Mouse (Mus musculus): ENCODE measurements around the gene Bbox1.

The Bbox1 gene

GRCm38 (mm10) chr2:110274160-110274559 lies 40.2 kb downstream of the Bbox1 start:
- no peak for DNase-seq (ENCODE audit: low spot score in 2 of 2)

- no peak for DNase-seq (ENCODE audit: low spot score in 2 of 2)
These were observed 45.1 kb downstream of the Bbox1 start for GRCm38 (mm10) chr2:110269281-110269680.

- DNase-seq (ENCODE audit: low spot score in 2 of 2) = no peak
These were observed 82.1 kb downstream of the Bbox1 start for GRCm38 (mm10) chr2:110232252-110232651.

GRCm38 (mm10) chr2:110230753-110231152 lies 83.6 kb downstream of the Bbox1 start:
- no peak for DNase-seq (ENCODE audit: low spot score in 2 of 2)

- peak; percentile 36 to 79 for DNase-seq (ENCODE audit: low spot score in 2 of 2)
These were observed 84.9 kb downstream of the Bbox1 start for GRCm38 (mm10) chr2:110229143-110230087.

GRCm38 (mm10) chr2:110226421-110226820 lies 87.9 kb downstream of the Bbox1 start:
- no peak for DNase-seq (ENCODE audit: low spot score in 2 of 2)

GRCm38 (mm10) chr2:110225969-110226368 lies 88.4 kb downstream of the Bbox1 start:
- DNase-seq (ENCODE audit: low spot score in 2 of 2) = no peak

GRCm38 (mm10) chr2:110222793-110223192 lies 91.6 kb downstream of the Bbox1 start:
- DNase-seq (ENCODE audit: low spot score in 2 of 2) = no peak

GRCm38 (mm10) chr2:110220492-110220891 lies 93.9 kb downstream of the Bbox1 start:
- no peak for DNase-seq (ENCODE audit: low spot score in 2 of 2)

GRCm38 (mm10) chr2:110215685-110216058 lies 98.7 kb downstream of the Bbox1 start:
- DNase-seq (ENCODE audit: low spot score in 2 of 2) = no peak

GRCm38 (mm10) chr2:110214991-110215684 lies 99.2 kb downstream of the Bbox1 start:
- DNase-seq (ENCODE audit: low spot score in 2 of 2) = no peak

- DNase-seq (ENCODE audit: low spot score in 2 of 2) = no peak
These were observed 100.1 kb downstream of the Bbox1 start for GRCm38 (mm10) chr2:110214278-110214677.
